Mouse (Mus musculus) megakaryocyte, adult 5-6 weeks (primary cell): ENCODE results near the gene Fez2. TPM values are rescaled to one million over a fixed set of nuclear protein-coding genes. Genes with fewer than 3 reads are reported as not detected.

Experiments
- ATAC-seq: 2 replicates; pipeline ENCODE4 v1.8.0; 2016; ENCODE audit warnings: mild to moderate bottlenecking, inconsistent platforms; ENCODE audit not compliant: poor library complexity, severe bottlenecking
- total RNA-seq, 2 experiments: library from RNA; stranded (forward) in 1 of 2; stranded (reverse) in 1 of 2; fragments of 153-499, 151-499 nt in 1 of 2; fragments of 221-1000, 200-1000 nt in 1 of 2; gene quantifications; 2 replicates each; pipeline versions ENCODE4 v1.2.3 to v1.2.4; 2015 to 2017

Gene Fez2
- total RNA-seq, 2 experiments from 2014 or later: 12.8 to 21.5 TPM

GRCm38 (mm10) chr17:78325761-78326332 is 92.1 kb downstream of the Fez2 start:
- no peak for ATAC-seq

DNA sequence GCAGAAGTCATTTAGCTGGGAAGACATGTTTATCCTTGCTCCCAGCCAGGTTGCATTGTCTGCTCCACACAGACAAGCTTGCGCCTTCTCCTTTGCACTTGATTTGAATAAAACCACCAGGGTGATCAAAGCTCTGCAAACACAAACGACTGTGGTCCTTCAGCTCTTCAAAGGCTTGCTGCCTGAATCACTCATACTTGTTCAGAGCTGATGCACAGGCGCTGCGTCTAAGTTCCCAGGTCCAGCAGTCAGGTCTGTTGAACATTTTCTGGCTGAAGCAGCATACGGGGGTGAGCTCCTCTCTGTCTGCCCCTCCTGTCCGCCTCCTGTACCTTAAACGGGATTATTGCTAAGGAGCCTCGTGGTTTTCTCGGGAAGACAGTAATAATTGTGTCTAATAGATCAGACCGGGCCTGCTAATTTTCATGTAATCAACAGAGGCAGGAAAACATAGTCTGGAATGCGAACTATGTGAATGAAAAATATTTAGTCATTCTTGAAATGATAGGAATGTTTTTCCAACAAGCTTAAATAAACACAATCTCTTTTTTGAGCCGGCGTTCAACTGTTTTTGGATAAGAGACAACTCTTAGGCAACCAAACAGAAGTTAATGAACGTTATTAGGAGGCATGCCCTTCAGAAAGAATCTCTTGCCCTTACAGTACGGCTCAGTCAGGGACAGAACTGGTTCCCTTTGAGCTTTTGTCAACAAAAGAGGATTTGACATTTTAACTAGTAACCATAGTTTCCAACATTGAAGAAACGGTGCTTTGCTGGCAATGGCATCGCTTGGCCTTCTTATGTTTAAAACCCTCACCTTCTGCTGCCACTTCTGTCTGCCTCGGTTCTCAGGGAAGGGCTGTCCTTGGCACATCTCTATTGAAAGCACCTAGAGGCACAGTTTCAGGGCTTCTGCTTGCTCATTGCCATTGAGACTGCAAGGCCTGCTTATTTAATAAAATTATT is 95.3 kb downstream of the Fez2 start:
- ATAC-seq: no peak

- ATAC-seq: no peak
These were observed 96.6 kb downstream of the Fez2 start for GRCm38 (mm10) chr17:78321216-78321835.

Other genes starting within 250 kb of the Fez2 start
- gene Crim1, start 217.9 kb downstream of the Fez2 start, total RNA-seq (2015): 0.27 and 1.2 TPM in 2 replicates
- 0.73 and 2.0 TPM in 2 replicates for gene Crim1, start 217.9 kb downstream of the Fez2 start, total RNA-seq (2017)
- gene Vit, start 89.9 kb upstream of the Fez2 start, total RNA-seq (2015): not detected in 2 replicates
- not detected in 2 replicates for gene Vit, start 89.9 kb upstream of the Fez2 start, total RNA-seq (2017)